Mouse (Mus musculus): ENCODE data around the gene Kcnh6.
A peak's percentile ranks its signal among the peaks of the same experiment; 100 is the strongest.

Kcnh6 gene

DNA sequence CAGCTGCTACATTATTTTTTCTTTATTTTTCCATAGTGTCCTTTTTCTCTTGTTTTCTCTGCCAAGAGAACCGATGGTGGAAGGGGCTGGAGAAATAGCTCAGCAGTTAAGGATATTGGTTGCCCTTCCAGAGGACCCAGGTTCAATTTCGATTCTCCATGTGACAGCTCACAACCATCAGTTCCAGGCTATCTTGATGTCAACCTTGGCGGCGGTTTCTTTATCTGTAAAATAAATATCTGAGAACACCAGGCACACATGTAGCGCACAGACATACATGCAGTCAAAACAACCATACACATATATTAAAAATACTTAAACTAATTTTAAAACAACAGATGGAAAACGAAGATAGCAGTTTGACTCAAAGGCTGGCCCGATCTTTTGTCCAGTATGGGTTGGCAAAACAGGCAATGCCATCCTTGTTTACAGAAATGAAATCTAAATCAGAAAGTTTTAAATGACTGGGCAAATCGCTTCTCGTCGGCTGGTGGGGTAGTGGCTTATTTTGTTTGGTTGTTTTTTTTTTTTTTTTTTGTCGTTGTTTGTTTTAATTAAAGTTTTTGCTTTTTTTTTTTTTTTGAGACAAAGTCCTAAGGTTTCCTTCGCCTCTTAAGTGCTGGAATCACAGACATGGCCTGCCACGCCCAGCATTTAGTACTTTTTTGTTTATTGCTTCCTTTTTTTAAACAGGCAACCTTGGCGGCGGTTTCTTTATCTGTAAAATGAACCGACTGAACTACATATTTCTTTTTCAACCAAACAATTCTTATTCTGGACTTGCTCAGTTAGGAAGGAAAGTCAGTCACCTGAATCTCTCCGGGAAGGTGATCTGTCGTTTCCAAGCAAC, 57.4 kb downstream of the Kcnh6 start:
- no peak for DNase-seq

GRCm38 (mm10) chr11:106065923-106066571, 58.1 kb downstream of the Kcnh6 start, which contains the start of gene Taco1:
TSS of gene Taco1 (plus strand) at chr11:106066061.
- peak; percentile 97 for DNase-seq

GRCm38 (mm10) chr11:106066616-106067015, 58.7 kb downstream of the Kcnh6 start:
- peak; percentile 67 for DNase-seq

- no peak for DNase-seq
These were observed 65.8 kb downstream of the Kcnh6 start for GRCm38 (mm10) chr11:106073774-106074173.

DNA sequence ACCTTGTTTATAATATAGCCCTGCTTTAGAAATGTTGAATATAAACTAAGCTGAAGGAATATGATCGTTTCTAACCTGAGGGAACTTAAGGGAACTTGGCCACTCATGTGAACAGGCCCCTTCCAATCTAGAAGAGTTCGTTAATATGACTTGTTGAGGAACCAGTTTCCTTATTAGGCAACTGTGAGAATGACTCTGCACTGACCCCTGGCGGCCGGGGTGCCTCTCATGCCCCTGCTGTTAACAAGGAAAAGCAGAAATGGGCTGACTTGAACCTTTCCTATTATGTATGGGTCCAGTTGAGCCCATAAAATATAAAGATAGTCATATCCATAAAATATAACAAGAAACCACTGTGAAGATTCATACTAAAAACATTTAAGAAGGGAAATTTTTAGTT, 68.4 kb downstream of the Kcnh6 start:
- peak; percentile 67 for DNase-seq
